Mouse (Mus musculus) heart, adult 2 months (tissue): Measurements from ENCODE around the gene Ms4a6d. TPM values are rescaled to one million over a fixed set of nuclear protein-coding genes. Genes with fewer than 3 reads are reported as not detected.

Experiments used
- DNase-seq, 2 experiments: peaks; one replicate each; pipeline ENCODE4 v3.0.0; 2021
- H3K27ac ChIP-seq: fragments of 200-600 bp; 2 replicates; pipeline ENCODE4 v1.8.1; 2022
- H3K27me3 ChIP-seq: fragments of 200-500 bp; 2 replicates; pipeline ENCODE4 v1.6.1; 2012; ENCODE audit warnings: mild to moderate bottlenecking, low read length, inconsistent platforms, mixed read lengths; ENCODE audit not compliant: control insufficient read depth, insufficient read depth
- H3K36me3 ChIP-seq: fragments of 200-500 bp; 2 replicates; pipeline ENCODE4 v1.6.1; 2012; ENCODE audit warnings: low read length, inconsistent platforms; ENCODE audit not compliant: control insufficient read depth, insufficient read depth
- H3K4me1 ChIP-seq: fragments of 200-500 bp; 2 replicates; pipeline ENCODE4 v1.6.1; 2011; ENCODE audit warnings: low read length; ENCODE audit not compliant: control insufficient read depth, insufficient read depth
- H3K4me3 ChIP-seq: fragments of 200-600 bp; 2 replicates; pipeline ENCODE4 v1.8.1; 2022
- H3K79me2 ChIP-seq: fragments of 200-500 bp; replicated peaks from 2 replicates; pipeline ENCODE4 v1.6.1; 2012; ENCODE audit warnings: mild to moderate bottlenecking, inconsistent platforms, low read length, moderate library complexity, mixed read lengths; ENCODE audit not compliant: control insufficient read depth, insufficient read depth
- H3K9ac ChIP-seq: fragments of 200-500 bp; 2 replicates; pipeline ENCODE4 v1.6.1; 2012; ENCODE audit warnings: low read depth, mild to moderate bottlenecking, control low read depth, inconsistent platforms, low read length, mixed read lengths
- CTCF ChIP-seq: fragments of 200-600 bp; IDR thresholded peaks from 2 replicates; pipeline ENCODE4 v1.8.1; 2022; ENCODE audit warnings: antibody characterized with exemption, mild to moderate bottlenecking, moderate library complexity
- EP300 ChIP-seq: fragments of 200-500 bp; IDR thresholded peaks from 2 replicates; pipeline ENCODE4 v1.6.1; 2011; ENCODE audit warnings: low read depth, low read length, control low read depth; ENCODE audit not compliant: insufficient read depth
- POLR2A ChIP-seq: fragments of 200-500 bp; IDR thresholded peaks from 2 replicates; pipeline ENCODE4 v1.6.1; 2011; ENCODE audit warnings: mild to moderate bottlenecking, low read depth, low read length, control low read depth; ENCODE audit not compliant: insufficient read depth
- WGBS: fragments of 180-500 bp; shearing (Covaris S2); methylation state at CpG from one replicate; pipeline ENCODE4 v1.1.7; 2018; 5-methylcytosine and 5-hydroxymethylcytosine counted together
- intact Hi-C: fragments of 180-260 bp; cut with DNase I; formaldehyde crosslinking; loops from one replicate; pipeline ENCODE4 v1.15.1; 2025
- polyA plus RNA-seq: library from polyadenylated mRNA; depleted of rRNA; stranded (reverse); fragments of >200 nt; gene quantifications from 2 replicates; pipeline ENCODE4 v1.2.3, GENCODE M21; 2012
- total RNA-seq, 2 experiments: library from RNA; stranded (reverse); gene quantifications; 2 replicates each; pipeline ENCODE4 v1.2.3; 2021

The Ms4a6d gene
- total and polyA plus RNA-seq, 3 experiments: 1.8 to 3.9 (median 3.6) TPM

GRCm38 (mm10) chr19:11634330-11634729, 29.7 kb upstream of the Ms4a6d start:
- no peak overlapping the region for H3K9ac ChIP-seq
- H3K36me3 ChIP-seq: no peaks in the 10 kb centered on the region
- intact Hi-C loops: no loop called here
- 56% methylated on average over 2 of the region's 2 CpGs for WGBS
- no peak for DNase-seq
- H3K27ac ChIP-seq: no peak overlapping the region
- TF ChIP-seq POLR2A: no peak
- TF ChIP-seq EP300: no peak
- TF ChIP-seq CTCF: no peak
- no peaks in the 10 kb centered on the region for H3K4me1 ChIP-seq
- H3K79me2 ChIP-seq: no peaks in the 10 kb centered on the region
- no peak overlapping the region for H3K4me3 ChIP-seq
- H3K27me3 ChIP-seq: no peaks in the 10 kb centered on the region

GRCm38 (mm10) chr19:11633732-11634131, 29.1 kb upstream of the Ms4a6d start:
- Histone ChIP-seq H3K79me2 (no peaks in the 10 kb centered on the region), H3K4me1 (no peaks in the 10 kb centered on the region), H3K36me3 (no peaks in the 10 kb centered on the region), H3K27me3 (no peaks in the 10 kb centered on the region), H3K9ac (no peak overlapping the region), H3K27ac (no peak overlapping the region), H3K4me3 (no peak overlapping the region)
- WGBS: 75% methylated on average over 1 of the region's 1 CpGs
- intact Hi-C loops: no loop called here
- no peak for DNase-seq
- TF ChIP-seq CTCF (no peak), EP300 (no peak), POLR2A (no peak)

DNA sequence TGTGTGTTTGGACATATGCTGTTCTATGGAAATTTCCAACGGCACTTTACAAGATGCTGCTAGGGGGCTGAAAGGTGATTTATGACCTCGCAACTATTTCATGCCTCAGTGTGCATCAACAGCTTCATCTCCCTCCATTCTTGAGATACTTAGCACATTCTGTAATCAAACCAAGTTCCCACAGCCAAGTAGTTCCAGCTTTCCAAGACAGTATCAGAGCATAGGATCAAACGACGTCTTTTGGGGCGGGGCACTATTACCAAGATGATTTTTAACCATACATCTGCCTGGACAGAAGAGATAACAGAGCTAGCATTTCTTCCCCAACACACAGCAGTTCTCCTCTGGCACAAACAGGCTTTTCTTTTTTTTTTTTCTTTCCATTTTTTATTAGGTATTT, 20.6 kb upstream of the Ms4a6d start:
- TF ChIP-seq EP300 (no peak), POLR2A (no peak), CTCF (no peak)
- Histone ChIP-seq H3K9ac (no peak overlapping the region), H3K36me3 (no peaks in the 10 kb centered on the region), H3K27me3 (no peaks in the 10 kb centered on the region), H3K79me2 (no peaks in the 10 kb centered on the region), H3K27ac (no peak overlapping the region), H3K4me3 (no peak overlapping the region), H3K4me1 (no peaks in the 10 kb centered on the region)
- DNase-seq: no peak
- intact Hi-C loops: no loop called here
- WGBS: 69% methylated on average over 5 of the region's 5 CpGs

DNA sequence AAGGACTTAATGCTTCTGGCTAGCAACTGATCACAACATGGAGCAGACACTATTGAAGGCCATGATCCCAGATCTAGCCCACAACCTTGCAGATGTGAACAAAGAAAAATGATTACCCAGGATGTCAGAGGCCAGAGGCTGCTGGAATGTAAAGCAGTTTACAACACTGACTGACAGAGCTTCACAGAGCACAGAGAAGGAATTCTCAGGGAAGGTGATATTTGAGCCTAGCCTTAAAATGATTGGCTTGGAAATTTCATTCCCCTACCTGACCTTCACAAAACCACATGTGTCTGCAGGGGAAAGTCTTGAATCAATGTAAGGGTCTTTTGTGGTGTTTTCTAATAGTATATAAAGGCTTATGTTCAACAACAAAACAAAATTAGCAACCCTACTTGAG, 20.2 kb upstream of the Ms4a6d start:
- intact Hi-C loops: no loop called here
- Histone ChIP-seq H3K79me2 (no peaks in the 10 kb centered on the region), H3K9ac (no peak overlapping the region), H3K4me1 (no peaks in the 10 kb centered on the region), H3K36me3 (no peaks in the 10 kb centered on the region), H3K27ac (no peak overlapping the region), H3K4me3 (no peak overlapping the region), H3K27me3 (no peaks in the 10 kb centered on the region)
- TF ChIP-seq CTCF (no peak), EP300 (no peak), POLR2A (no peak)
- no peak for DNase-seq

- no peaks in the 10 kb centered on the region for H3K36me3 ChIP-seq
- DNase-seq: no peak
- TF ChIP-seq CTCF (no peak), POLR2A (no peak), EP300 (no peak)
Measured at GRCm38 (mm10) chr19:11623551-11623950, 18.9 kb upstream of the Ms4a6d start, which contains the start of gene Ms4a2. TSS of gene Ms4a2 (minus strand) at chr19:11623719.

DNA sequence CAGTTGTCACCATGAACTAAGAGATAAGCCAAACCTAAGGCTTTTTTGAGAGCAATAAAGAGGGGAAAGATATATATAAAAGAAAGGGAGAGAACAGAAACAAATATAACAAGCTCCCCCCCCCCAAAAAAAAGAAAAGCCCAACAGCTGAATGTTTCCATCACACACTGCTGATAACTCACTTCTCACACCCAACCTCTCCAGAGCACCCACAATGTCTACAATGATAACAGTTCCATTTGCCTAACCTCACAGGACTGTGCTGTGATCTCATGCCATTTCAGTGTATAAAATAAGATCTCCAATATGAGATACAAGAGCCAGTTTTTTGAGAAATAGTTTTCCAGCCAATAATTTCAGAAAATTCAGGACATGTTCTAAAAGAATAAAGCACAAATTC, 13.3 kb upstream of the Ms4a6d start:
- no peak overlapping the region for H3K4me3 ChIP-seq
- no peaks in the 10 kb centered on the region for H3K36me3 ChIP-seq
- H3K79me2 ChIP-seq: no peaks in the 10 kb centered on the region
- no peak for DNase-seq
- H3K4me1 ChIP-seq: no peaks in the 10 kb centered on the region
- H3K27me3 ChIP-seq: no peaks in the 10 kb centered on the region
- H3K9ac ChIP-seq: no peak overlapping the region
- no peak overlapping the region for H3K27ac ChIP-seq
- intact Hi-C loops: loop anchor here (5.0 kb wide), 1 partner anchor 741 kb away; no protein-coding TSS in a partner anchor
- no peak for TF ChIP-seq CTCF
- no peak for TF ChIP-seq POLR2A
- no peak for TF ChIP-seq EP300

More at GRCm38 (mm10) chr19:11623551-11623950, 18.9 kb upstream of the Ms4a6d start, which contains the start of gene Ms4a2:
- WGBS: 82% methylated on average over 2 of the region's 2 CpGs
- Histone ChIP-seq H3K4me1 (no peaks in the 10 kb centered on the region), H3K79me2 (no peaks in the 10 kb centered on the region), H3K4me3 (no peak within 1 kb of the TSS), H3K27me3 (no peaks in the 10 kb centered on the region), H3K9ac (no peak within 1 kb of the TSS), H3K27ac (no peak within 1 kb of the TSS)
- intact Hi-C loops: no loop called here
